Mouse (Mus musculus): Measurements from ENCODE around the gene Fam229b. TPM values are rescaled to one million over a fixed set of nuclear protein-coding genes. Genes with fewer than 3 reads are reported as not detected.

The Fam229b gene
- polyA plus RNA-seq (2015; fragmentation: Illumina TruSeq; extraction: RNeasy Lipid Tissue Mini Kit (QIAGEN cat#74804); ENCODE audit: low read depth, low replicate concordance), result 32.2 TPM

DNA sequence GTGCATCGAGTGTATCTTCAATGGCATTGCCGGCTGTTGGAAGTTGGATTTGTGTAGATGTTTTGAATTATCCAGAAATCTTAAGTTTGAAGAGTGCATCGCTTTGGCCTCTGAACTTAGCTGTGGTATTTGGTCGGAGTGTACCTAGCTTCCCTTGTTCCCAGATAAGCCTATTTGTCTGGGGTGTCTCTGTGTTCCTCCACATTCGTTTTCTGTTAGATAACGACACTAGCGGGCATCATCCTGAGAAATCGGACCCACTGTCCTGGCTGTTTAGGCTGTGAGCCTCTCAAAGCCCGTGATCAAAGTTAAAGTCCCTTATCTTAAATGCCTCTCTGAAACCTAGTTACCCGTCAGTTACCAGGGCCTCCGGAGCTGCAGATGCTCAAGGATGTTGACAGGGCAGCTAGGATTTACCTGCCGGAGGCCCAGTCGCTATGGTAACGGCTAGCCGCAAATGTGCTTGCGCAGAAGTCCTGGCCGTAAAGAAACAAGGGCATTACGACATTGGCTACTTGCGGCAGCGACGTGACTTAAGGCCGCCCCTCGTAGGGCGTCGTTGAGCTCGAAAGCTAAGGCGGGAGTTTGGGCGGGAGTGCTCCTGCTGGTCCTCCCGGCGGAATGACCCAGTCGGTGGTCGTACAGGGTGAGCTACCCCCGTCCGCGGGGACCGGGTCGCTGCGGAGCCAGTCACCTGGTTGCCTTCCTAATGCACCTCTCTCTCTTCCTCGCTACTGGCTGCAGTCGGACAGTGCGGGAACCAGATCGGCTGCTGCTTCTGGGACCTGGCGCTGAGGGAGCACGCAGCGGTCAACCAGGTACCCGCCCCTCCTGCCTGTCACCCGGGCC lies at the start of gene Fam229b, which contains the start of gene Tube1:
Gene Fam229b (minus strand): TSS at position 453 of the 849 bp plus-strand sequence.
Gene Tube1 (plus strand): TSS at position 515 of the 849 bp plus-strand sequence.

DNA sequence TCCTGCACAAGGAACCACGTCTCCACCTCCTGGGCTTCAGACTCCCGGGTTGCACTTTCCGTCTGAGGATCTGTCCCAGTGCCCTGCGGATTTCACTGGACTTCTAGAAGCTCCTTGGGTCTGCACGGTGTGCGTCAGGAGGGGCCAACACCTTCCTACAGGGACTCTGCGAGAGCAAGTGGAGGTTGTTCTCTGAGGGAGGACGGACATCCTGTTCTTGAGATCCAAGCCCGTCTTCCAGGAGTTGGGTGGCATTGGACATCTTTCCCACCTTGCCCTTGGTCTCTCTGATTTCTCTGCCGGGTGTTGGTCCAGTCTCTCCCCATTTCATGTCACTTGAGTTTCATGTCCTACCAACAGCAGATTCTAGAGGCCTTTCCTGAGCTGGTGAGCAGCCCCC lies 30.0 kb upstream of the Fam229b start, which contains the start of gene Ccn6:
Gene Ccn6 (minus strand): TSS at position 101 of the 400 bp plus-strand sequence.

Other genes starting within 250 kb of the Fam229b start
- 2.9 TPM for gene Lama4, start 168.4 kb downstream of the Fam229b start, polyA plus RNA-seq (2015; fragmentation: Illumina TruSeq; extraction: RNeasy Lipid Tissue Mini Kit (QIAGEN cat#74804); ENCODE audit: low read depth, low replicate concordance)
- gene Tube1, start 62 bp upstream of the Fam229b start, polyA plus RNA-seq (2015; fragmentation: Illumina TruSeq; extraction: RNeasy Lipid Tissue Mini Kit (QIAGEN cat#74804); ENCODE audit: low read depth, low replicate concordance), result 2.7 TPM
- not detected for gene Ccn6, start 29.9 kb upstream of the Fam229b start, polyA plus RNA-seq (2015; fragmentation: Illumina TruSeq; extraction: RNeasy Lipid Tissue Mini Kit (QIAGEN cat#74804); ENCODE audit: low read depth, low replicate concordance)
- 104 TPM for gene Fyn, start 234.9 kb upstream of the Fam229b start, polyA plus RNA-seq (2015; fragmentation: Illumina TruSeq; extraction: RNeasy Lipid Tissue Mini Kit (QIAGEN cat#74804); ENCODE audit: low read depth, low replicate concordance)